Mouse (Mus musculus) liver, embryonic 15.5 days (tissue): ENCODE data around the gene Mrfap1. TPM values are rescaled to one million over a fixed set of nuclear protein-coding genes. Genes with fewer than 3 reads are reported as not detected.

Source experiments
- ATAC-seq: fragments of 200-750 bp; cut with Nextera tagmentation; 2 replicates; pipeline ENCODE4 v1.8.0; 2017; ENCODE audit warnings: moderate number of reproducible peaks, mild to moderate bottlenecking, moderate library complexity; ENCODE audit not compliant: insufficient read depth
- H3K27ac ChIP-seq: fragments of 300-500 bp; sonication (generic); replicated peaks from 2 replicates; pipeline ENCODE4 v1.5.1; 2015; ENCODE audit warnings: mild to moderate bottlenecking, inconsistent platforms
- H3K27me3 ChIP-seq: fragments of 300-500 bp; sonication (generic); 2 replicates; pipeline ENCODE4 v1.6.1; 2015; ENCODE audit warnings: mild to moderate bottlenecking, inconsistent platforms
- H3K36me3 ChIP-seq: fragments of 300-500 bp; sonication (generic); replicated peaks from 2 replicates; pipeline ENCODE4 v1.6.1; 2015; ENCODE audit warnings: moderate library complexity, mild to moderate bottlenecking, inconsistent platforms
- H3K4me1 ChIP-seq: fragments of 300-500 bp; sonication (generic); replicated peaks from 2 replicates; pipeline ENCODE4 v1.6.1; 2015; ENCODE audit warnings: inconsistent platforms
- H3K4me2 ChIP-seq: fragments of 300-500 bp; sonication (generic); 2 replicates; pipeline ENCODE4 v1.6.1; 2015; ENCODE audit warnings: moderate library complexity, mild to moderate bottlenecking, inconsistent platforms
- H3K4me3 ChIP-seq: fragments of 300-500 bp; sonication (generic); replicated peaks from 2 replicates; pipeline ENCODE4 v1.5.1; 2015; ENCODE audit warnings: mild to moderate bottlenecking, inconsistent platforms
- H3K9ac ChIP-seq: fragments of 300-500 bp; sonication (generic); 2 replicates; pipeline ENCODE4 v1.6.1; 2015; ENCODE audit warnings: moderate library complexity, mild to moderate bottlenecking, inconsistent platforms
- H3K9me3 ChIP-seq: fragments of 300-500 bp; sonication (generic); replicated peaks from 2 replicates; pipeline ENCODE4 v1.6.1; 2016; ENCODE audit warnings: inconsistent platforms
- WGBS: fragments of 180-500 bp; shearing (Covaris S2); methylation state at CpG from one replicate; pipeline ENCODE4 v1.1.7; 2015; ENCODE audit warnings: mixed read lengths; ENCODE audit not compliant: insufficient replicate concordance; 5-methylcytosine and 5-hydroxymethylcytosine counted together
- polyA plus RNA-seq: library from polyadenylated mRNA; unstranded; fragments of >200 nt; fragmentation: Nextera tagmentation; extraction: Ambion mirVana; gene quantifications from 2 replicates; pipeline ENCODE4 v1.2.1, GENCODE M21; 2015

The Mrfap1 gene
- polyA plus RNA-seq, 1 experiment from 2014 or later = 145 TPM

DNA sequence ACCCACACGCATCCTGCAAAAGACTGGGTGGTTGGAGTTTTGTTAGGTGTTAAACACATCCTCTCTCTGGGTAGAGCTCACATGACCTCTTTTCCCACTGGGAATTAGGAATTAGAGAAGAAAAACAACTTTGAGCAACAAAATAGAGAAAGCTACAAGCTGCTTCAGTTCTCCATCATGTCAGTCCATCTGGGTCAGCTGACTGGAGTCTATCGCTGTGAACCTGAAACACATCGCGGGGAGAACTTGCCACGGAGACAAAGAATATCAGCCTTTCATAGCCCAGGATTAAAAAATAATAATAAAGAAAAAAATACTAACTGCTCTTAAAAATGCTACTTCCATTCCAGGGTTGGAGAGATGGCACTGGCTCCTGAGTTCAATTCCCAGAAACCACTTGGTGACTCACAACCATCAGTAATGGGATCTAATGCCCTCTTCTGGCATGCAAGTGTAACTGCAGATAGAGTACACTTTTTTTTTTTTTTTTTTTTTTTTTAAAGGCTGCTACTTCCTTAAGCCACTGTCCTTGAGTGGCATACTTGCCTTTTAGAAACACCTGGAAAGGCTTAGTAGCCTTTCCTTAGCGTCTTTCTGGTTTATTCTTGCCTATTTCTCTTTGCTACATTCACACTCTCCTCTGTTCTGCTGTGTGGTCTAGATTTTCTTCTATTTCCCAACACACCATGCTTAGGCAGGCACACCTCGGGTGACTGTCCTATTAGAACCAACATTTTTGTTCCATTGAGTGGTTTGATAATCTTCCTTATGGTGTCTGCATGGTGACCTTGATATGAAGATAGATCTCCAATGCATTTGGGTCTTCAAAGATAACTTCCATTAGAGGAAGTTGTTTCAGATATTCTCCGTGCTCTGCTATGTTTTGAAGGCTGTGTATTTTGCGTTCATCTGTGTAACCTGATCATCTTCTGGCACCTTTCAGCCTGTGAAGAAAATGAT is 46.2 kb downstream of the Mrfap1 start:
- H3K4me2 ChIP-seq = no peak overlapping the region
- no peaks in the 10 kb centered on the region for H3K9me3 ChIP-seq
- WGBS = 58% methylated on average over 9 of the region's 9 CpGs
- no peak for ATAC-seq
- peaks cover 23% of the 10 kb centered on the region; the same call in 1 of the 2 replicates for H3K27me3 ChIP-seq
- peaks cover 28% of the 10 kb centered on the region for H3K4me1 ChIP-seq
- H3K4me3 ChIP-seq = no peak overlapping the region
- no peak overlapping the region for H3K9ac ChIP-seq
- no peaks in the 10 kb centered on the region for H3K36me3 ChIP-seq
- no peak overlapping the region for H3K27ac ChIP-seq

DNA sequence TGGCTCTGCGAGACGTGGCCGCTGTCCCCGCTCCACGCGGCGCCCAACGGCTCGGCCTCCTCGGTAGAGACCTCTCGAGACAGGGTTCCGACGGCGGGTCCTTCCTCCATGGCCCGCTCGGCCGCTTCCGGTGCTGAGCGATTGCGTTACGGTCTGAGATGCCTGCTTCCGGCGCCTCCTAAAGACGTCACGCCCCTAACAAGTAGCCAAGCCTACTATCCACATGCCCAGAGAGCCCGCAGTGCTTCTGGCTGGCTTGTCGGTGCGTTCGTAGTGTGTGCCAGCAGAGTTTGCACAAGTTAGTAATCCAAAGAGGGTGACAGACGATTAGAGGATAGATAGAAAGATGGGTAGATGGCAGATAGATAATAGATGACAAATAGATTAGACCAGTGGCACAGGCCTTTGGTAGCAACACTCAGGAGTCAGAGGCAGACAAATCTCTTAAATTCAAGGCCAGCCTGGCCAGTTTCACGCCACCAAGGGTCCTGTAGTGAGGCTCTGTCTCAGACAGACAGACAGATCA is 48.0 kb downstream of the Mrfap1 start, which contains the start of gene Bloc1s4:
Gene Bloc1s4, minus strand, starts transcription at position 115 of the 526 bp plus-strand sequence.
- peak within 1 kb of the TSS; percentile 98 for H3K4me3 ChIP-seq
- no peaks in the 10 kb centered on the region for H3K36me3 ChIP-seq
- peak within 1 kb of the TSS; percentile 93 for H3K4me2 ChIP-seq
- H3K27ac ChIP-seq = peak within 1 kb of the TSS; percentile 74
- peaks cover 17% of the 10 kb centered on the region; the same call in 1 of the 2 replicates for H3K27me3 ChIP-seq
- ATAC-seq = peak; percentile 82
- H3K9me3 ChIP-seq = no peaks in the 10 kb centered on the region
- H3K4me1 ChIP-seq = peaks cover 30% of the 10 kb centered on the region
- 2% methylated on average over 31 of the region's 31 CpGs for WGBS
- peak within 1 kb of the TSS; percentile 93 for H3K9ac ChIP-seq

DNA sequence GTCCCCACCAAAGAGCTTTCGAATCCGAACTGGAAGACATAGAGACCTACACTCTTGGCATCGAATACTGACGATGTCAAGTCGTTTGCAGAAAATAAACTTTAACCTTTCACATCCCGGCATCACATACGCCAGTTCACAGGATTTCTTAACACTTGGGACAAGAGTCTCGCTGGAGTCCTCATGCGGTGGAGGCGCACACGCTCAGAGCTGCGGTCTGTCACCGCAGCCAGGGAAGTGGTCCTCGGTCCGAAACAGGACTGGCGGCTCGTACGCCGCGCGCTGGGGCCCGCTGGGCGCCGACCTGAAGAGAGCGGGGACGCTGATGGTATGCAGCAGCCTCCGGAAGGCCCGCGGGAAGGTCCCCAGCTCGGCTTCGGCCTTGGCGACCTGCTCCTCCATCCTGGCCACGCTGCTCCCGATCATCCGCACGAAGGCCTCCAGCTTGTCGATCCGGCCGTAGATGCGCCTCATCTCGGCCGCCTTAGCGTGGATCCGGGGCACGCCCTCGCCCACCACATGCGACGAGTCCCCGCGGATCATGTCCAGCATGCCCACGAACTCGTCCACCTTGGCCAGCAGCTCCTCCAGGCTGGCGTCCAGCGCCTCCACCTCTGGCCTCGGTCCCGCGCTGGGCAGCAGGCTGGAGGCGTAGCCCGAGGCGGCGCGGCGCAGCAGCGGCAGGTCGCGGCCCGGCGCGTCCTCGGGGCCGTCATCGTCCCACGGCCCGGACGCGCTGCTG is 48.6 kb downstream of the Mrfap1 start:
- H3K36me3 ChIP-seq = no peaks in the 10 kb centered on the region
- peak overlapping the region; percentile 93 for H3K9ac ChIP-seq
- peak overlapping the region; percentile 98 for H3K4me3 ChIP-seq
- 2% methylated on average over 76 of the region's 76 CpGs for WGBS
- H3K27me3 ChIP-seq = peaks cover 12% of the 10 kb centered on the region; the same call in 1 of the 2 replicates
- peaks cover 30% of the 10 kb centered on the region for H3K4me1 ChIP-seq
- ATAC-seq = peak; percentile 72
- H3K4me2 ChIP-seq = peak overlapping the region; percentile 93
- H3K27ac ChIP-seq = peak overlapping the region; percentile 74
- H3K9me3 ChIP-seq = no peaks in the 10 kb centered on the region

DNA sequence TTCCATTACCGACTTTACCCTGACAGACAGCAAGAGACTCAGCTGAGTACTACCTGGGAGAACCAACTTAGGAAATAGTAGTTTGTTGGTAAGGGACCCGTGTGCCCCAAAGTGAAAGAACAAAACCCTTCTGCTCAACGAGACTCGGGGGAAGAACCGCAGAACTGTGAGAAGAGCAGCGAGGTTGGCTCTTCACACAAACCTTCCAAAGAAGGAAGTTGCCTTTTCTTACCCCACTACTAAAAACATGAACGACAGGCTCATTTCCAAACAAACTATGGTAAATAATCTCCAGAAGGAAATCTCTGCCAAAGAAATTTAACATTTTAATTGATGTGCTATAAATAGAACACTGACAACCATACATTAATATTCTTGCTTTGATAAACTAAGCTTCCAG is 49.5 kb downstream of the Mrfap1 start:
- Histone ChIP-seq H3K27ac (no peak overlapping the region), H3K9ac (peak overlapping the region; percentile 30), H3K4me2 (peak overlapping the region; percentile 93), H3K4me3 (peak overlapping the region; percentile 98), H3K27me3 (peaks cover 10% of the 10 kb centered on the region; the same call in 1 of the 2 replicates), H3K4me1 (peaks cover 36% of the 10 kb centered on the region), H3K36me3 (no peaks in the 10 kb centered on the region), H3K9me3 (no peaks in the 10 kb centered on the region)
- 38% methylated on average over 7 of the region's 7 CpGs for WGBS
- no peak for ATAC-seq

Other genes starting within 250 kb of the Mrfap1 start
- gene Tbc1d14, start 203.5 kb downstream of the Mrfap1 start, polyA plus RNA-seq = 9.0 and 9.5 TPM in 2 replicates
- 22.1 and 22.2 TPM in 2 replicates for gene D5Ertd579e, start 100.7 kb downstream of the Mrfap1 start, polyA plus RNA-seq
- 15.9 and 16.3 TPM in 2 replicates for gene Bloc1s4, start 48.1 kb downstream of the Mrfap1 start, polyA plus RNA-seq
- 16.1 and 18.0 TPM in 2 replicates for gene Man2b2, start 33.9 kb upstream of the Mrfap1 start, polyA plus RNA-seq
- gene Ppp2r2c, start 71.7 kb upstream of the Mrfap1 start, polyA plus RNA-seq = not detected in 2 replicates
- gene Wfs1, start 192.4 kb upstream of the Mrfap1 start, polyA plus RNA-seq = 1.6 TPM in 2 replicates